Mouse (Mus musculus): Measurements from ENCODE around the gene Alox5ap. TPM values are rescaled to one million over a fixed set of nuclear protein-coding genes. Genes with fewer than 3 reads are reported as not detected.
A peak's percentile ranks its signal among the peaks of the same experiment; 100 is the strongest.

Gene Alox5ap
- total and polyA plus RNA-seq, 3 experiments, result 2.0 to 26.4 (median 9.9) TPM

GRCm38 (mm10) chr5:149221355-149221754 lies 43.2 kb upstream of the Alox5ap start:
- Histone ChIP-seq H3K9ac (ENCODE audit: insufficient read depth, low read depth) (no peak overlapping the region), H3K27me3 (replicated peaks) (no peaks in the 10 kb centered on the region), H3K9me3 (replicated peaks; ENCODE audit: low read length) (peaks cover 10% of the 10 kb centered on the region), H3K36me3 (replicated peaks in 1 of 2; ENCODE audit: control insufficient read depth in 1 of 2, insufficient read depth in 1 of 2, low read length in 1 of 2) (peaks cover 0 to 11% of the 10 kb centered on the region in 2 experiments), H3K4me2 (ENCODE audit: insufficient read depth, low read depth, poor library complexity, severe bottlenecking) (no peak overlapping the region), H3K79me2 (replicated peaks; ENCODE audit: control insufficient read depth, extremely low read depth, insufficient read depth, poor library complexity, severe bottlenecking) (no peaks in the 10 kb centered on the region), H3K27ac (ENCODE audit: insufficient read depth, low read depth) (no peak overlapping the region), H3K4me3 (replicated peaks in 1 of 3; ENCODE audit: low read depth in 2 of 3, low read length in 2 of 3, poor library complexity in 1 of 3) (no peak overlapping the region), H3K4me1 (ENCODE audit: control insufficient read depth in 1 of 2, insufficient read depth in 2 of 2) (peaks cover 5 to 21% of the 10 kb centered on the region in 2 experiments)
- DNase-seq (ENCODE audit: extremely low read depth), result no peak
- in situ Hi-C loops (cut with MboI; ENCODE audit: low pct_ligation_motif_present, low pct_unique_long_range_greater_than_20kb, low sequenced_read_pairs) (no loop called here), dilution Hi-C loops (cut with MboI; ENCODE audit: extremely low pct_ligation_motif_present, extremely low pct_unique_long_range_greater_than_20kb, low sequenced_read_pairs) (no loop called here)
- TF ChIP-seq CTCF (conservative IDR thresholded peaks at IDR 0.05 in 1 of 2, IDR thresholded peaks at IDR 0.05 in 1 of 2; ENCODE audit: low read depth in 2 of 2, low read length in 2 of 2), result no peak
- TF ChIP-seq BHLHE40 (IDR thresholded peaks at IDR 0.05; ENCODE audit: low read depth, low read length), result no peak
- TF ChIP-seq RCOR1 (conservative IDR thresholded peaks at IDR 0.05; ENCODE audit: low read depth, low read length), result no peak
- TF ChIP-seq POLR2A (IDR thresholded peaks at IDR 0.05; ENCODE audit: low read depth, low read length), result no peak
- no peak for TF ChIP-seq ZMIZ1 (IDR thresholded peaks at IDR 0.05; ENCODE audit: low read depth, low read length)
- no peak for TF ChIP-seq E2F4 (IDR thresholded peaks at IDR 0.05; ENCODE audit: insufficient replicate concordance, low read depth, low read length)
- no peak for TF ChIP-seq MYC (IDR thresholded peaks at IDR 0.05; ENCODE audit: low read depth, low read length)
- TF ChIP-seq MAX (IDR thresholded peaks at IDR 0.05; ENCODE audit: low read length), result no peak
- no peak for TF ChIP-seq POLR2AphosphoS2 (IDR thresholded peaks at IDR 0.05; ENCODE audit: low read depth, low read length)
- TF ChIP-seq USF2 (conservative IDR thresholded peaks at IDR 0.05; ENCODE audit: low read depth, low read length), result no peak
- no peak for TF ChIP-seq ETS1 (conservative IDR thresholded peaks at IDR 0.05; ENCODE audit: low read depth, low read length)
- TF ChIP-seq IRF4 (IDR thresholded peaks at IDR 0.05; ENCODE audit: low read depth, low read length), result no peak
- no peak for TF ChIP-seq KAT2A (IDR thresholded peaks at IDR 0.05; ENCODE audit: insufficient replicate concordance, low read length)
- no peak for TF ChIP-seq HCFC1 (IDR thresholded peaks at IDR 0.05; ENCODE audit: low read depth, low read length)
- TF ChIP-seq NELFE (IDR thresholded peaks at IDR 0.05; ENCODE audit: low read depth, low read length), result no peak
- no peak for TF ChIP-seq MAZ (IDR thresholded peaks at IDR 0.05; ENCODE audit: low read depth, low read length)

- peaks cover 5 to 26% of the 10 kb centered on the region in 2 experiments for H3K4me1 ChIP-seq (ENCODE audit: control insufficient read depth in 1 of 2, insufficient read depth in 2 of 2)
- H3K79me2 ChIP-seq (replicated peaks; ENCODE audit: control insufficient read depth, extremely low read depth, insufficient read depth, poor library complexity, severe bottlenecking), result no peaks in the 10 kb centered on the region
- no peaks in the 10 kb centered on the region for H3K36me3 ChIP-seq (replicated peaks in 1 of 2; ENCODE audit: control insufficient read depth in 1 of 2, insufficient read depth in 1 of 2, low read length in 1 of 2)
- H3K4me3 ChIP-seq (replicated peaks in 1 of 3; ENCODE audit: low read depth in 2 of 3, low read length in 2 of 3, poor library complexity in 1 of 3), result no peak overlapping the region
- no peak overlapping the region for H3K4me2 ChIP-seq (ENCODE audit: insufficient read depth, low read depth, poor library complexity, severe bottlenecking)
- in situ Hi-C loops (cut with MboI; ENCODE audit: low pct_ligation_motif_present, low pct_unique_long_range_greater_than_20kb, low sequenced_read_pairs), result no loop called here
- H3K9me3 ChIP-seq (replicated peaks; ENCODE audit: low read length), result peaks cover 8% of the 10 kb centered on the region
- no peaks in the 10 kb centered on the region for H3K27me3 ChIP-seq (replicated peaks)
- DNase-seq (ENCODE audit: extremely low read depth), result peak; percentile 17
- dilution Hi-C loops (cut with MboI; ENCODE audit: extremely low pct_ligation_motif_present, extremely low pct_unique_long_range_greater_than_20kb, low sequenced_read_pairs), result no loop called here
- no peak overlapping the region for H3K9ac ChIP-seq (ENCODE audit: insufficient read depth, low read depth)
- H3K27ac ChIP-seq (ENCODE audit: insufficient read depth, low read depth), result no peak overlapping the region
- TF ChIP-seq ZKSCAN1 (IDR thresholded peaks at IDR 0.05; ENCODE audit: borderline replicate concordance, low read depth, low read length), result no peak
- no peak for TF ChIP-seq ZNF384 (IDR thresholded peaks at IDR 0.05; ENCODE audit: low read depth, low read length)
- no peak for TF ChIP-seq ZMIZ1 (IDR thresholded peaks at IDR 0.05; ENCODE audit: low read depth, low read length)
- TF ChIP-seq MXI1 (IDR thresholded peaks at IDR 0.05; ENCODE audit: low read depth, low read length), result no peak
- TF ChIP-seq USF2 (conservative IDR thresholded peaks at IDR 0.05; ENCODE audit: low read depth, low read length), result no peak
- no peak for TF ChIP-seq HCFC1 (IDR thresholded peaks at IDR 0.05; ENCODE audit: low read depth, low read length)
- no peak for TF ChIP-seq RCOR1 (conservative IDR thresholded peaks at IDR 0.05; ENCODE audit: low read depth, low read length)
- TF ChIP-seq MAX (IDR thresholded peaks at IDR 0.05; ENCODE audit: low read length), result no peak
- no peak for TF ChIP-seq JUND (conservative IDR thresholded peaks at IDR 0.05; ENCODE audit: low read depth, low read length)
- no peak for TF ChIP-seq NRF1 (IDR thresholded peaks at IDR 0.05; ENCODE audit: low read depth, low read length)
- no peak for TF ChIP-seq KAT2A (IDR thresholded peaks at IDR 0.05; ENCODE audit: insufficient replicate concordance, low read length)
- TF ChIP-seq JUN (IDR thresholded peaks at IDR 0.05; ENCODE audit: insufficient read depth, low read depth, low read length), result no peak
- TF ChIP-seq BHLHE40 (IDR thresholded peaks at IDR 0.05; ENCODE audit: low read depth, low read length), result no peak
- no peak for TF ChIP-seq MAFK (IDR thresholded peaks at IDR 0.05; ENCODE audit: insufficient replicate concordance, low read length)
Measured at GRCm38 (mm10) chr5:149224666-149225065, 39.9 kb upstream of the Alox5ap start.

Measured in CH12.LX (cell line).